Mouse (Mus musculus) CD4-positive helper T cell, adult 2 months (primary cell): ENCODE measurements around the gene Srgap3.

Source experiments
- DNase-seq: peaks from one replicate; pipeline ENCODE4 v3.0.0-alpha.2; 2012; ENCODE audit warnings: low read depth, missing footprints, low spot score

The Srgap3 gene

GRCm38 (mm10) chr6:112688033-112688432, 259.0 kb downstream of the Srgap3 start:
- DNase-seq = no peak

GRCm38 (mm10) chr6:112686485-112686884, 260.6 kb downstream of the Srgap3 start:
- no peak for DNase-seq

- no peak for DNase-seq
Measured at GRCm38 (mm10) chr6:112684065-112684464, 263.0 kb downstream of the Srgap3 start.
